Mouse (Mus musculus): ENCODE data around the gene Gm20767.

Gene Gm20767

GRCm38 (mm10) chr13:120139946-120140345 is at the start of gene Gm20767:
Gm20767 (plus strand) TSS chr13:120140246.
- WGBS = 100% methylated on average over 1 of the region's 5 CpGs

DNA sequence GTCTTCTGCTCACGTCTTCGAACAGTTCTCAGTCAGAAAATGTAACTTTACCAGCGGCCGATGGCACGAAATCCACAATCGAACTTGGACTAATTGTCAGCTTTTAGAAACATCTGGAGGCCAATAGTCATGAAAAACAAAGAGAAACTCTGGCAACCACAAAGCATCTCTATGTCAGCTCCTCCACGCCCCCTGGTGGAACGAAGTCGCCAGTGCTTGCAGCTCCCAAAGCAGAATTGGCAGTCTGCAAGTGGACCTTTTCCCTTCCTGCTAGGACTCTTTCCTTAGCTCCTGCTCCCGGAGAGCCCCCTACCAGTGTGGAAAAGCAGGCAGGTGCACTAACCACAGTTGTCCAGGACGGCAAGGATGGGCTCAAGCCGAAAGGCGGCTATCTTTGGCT is 47.1 kb upstream of the Gm20767 start:
- WGBS = no CpG with 5 or more reads among the region's 13 CpGs

DNA sequence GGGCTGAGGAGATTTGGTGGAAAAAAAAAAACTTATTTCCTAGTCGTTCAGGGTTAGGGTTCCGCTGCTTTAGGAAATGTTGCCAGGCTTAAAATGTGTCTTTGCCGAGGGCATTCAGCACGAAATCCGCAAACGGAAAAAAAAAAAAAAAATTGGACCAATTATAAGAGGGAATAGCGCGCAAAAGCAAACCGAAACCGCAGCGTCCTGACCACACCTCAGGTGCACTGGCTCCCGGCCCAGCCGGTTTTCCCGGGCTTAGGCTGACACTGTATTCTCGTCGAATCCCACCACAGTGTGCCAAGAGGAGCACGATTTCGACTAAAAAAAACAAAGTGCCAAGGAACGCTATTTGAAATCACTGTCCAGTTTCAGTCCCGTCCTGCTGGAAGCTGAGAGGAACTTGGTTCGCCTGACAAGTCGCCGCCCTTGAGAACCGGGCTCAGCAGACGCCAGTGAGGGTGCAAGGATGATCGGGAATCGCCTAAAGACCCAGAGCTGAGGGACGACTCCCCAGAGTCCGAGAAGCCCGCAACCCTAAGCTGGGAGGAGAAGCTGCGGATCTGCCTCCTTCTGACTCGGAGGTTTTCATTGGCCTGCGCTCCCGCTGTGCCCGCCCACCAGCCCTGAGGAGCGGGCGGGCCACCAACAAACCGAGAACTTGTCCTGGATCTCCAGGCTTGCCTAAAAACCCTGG is 43.7 kb upstream of the Gm20767 start:
- WGBS = 2% methylated on average over 25 of the region's 38 CpGs

- WGBS = 3% methylated on average over 7 of the region's 13 CpGs
Observed at GRCm38 (mm10) chr13:120096938-120097256, 43.1 kb upstream of the Gm20767 start.

GRCm38 (mm10) chr13:120099327-120099726 is 40.7 kb upstream of the Gm20767 start:
- WGBS = no CpG with 5 or more reads among the region's 5 CpGs

GRCm38 (mm10) chr13:120106504-120106903 is 33.5 kb upstream of the Gm20767 start:
- WGBS = no CpG with 5 or more reads among the region's 5 CpGs

DNA sequence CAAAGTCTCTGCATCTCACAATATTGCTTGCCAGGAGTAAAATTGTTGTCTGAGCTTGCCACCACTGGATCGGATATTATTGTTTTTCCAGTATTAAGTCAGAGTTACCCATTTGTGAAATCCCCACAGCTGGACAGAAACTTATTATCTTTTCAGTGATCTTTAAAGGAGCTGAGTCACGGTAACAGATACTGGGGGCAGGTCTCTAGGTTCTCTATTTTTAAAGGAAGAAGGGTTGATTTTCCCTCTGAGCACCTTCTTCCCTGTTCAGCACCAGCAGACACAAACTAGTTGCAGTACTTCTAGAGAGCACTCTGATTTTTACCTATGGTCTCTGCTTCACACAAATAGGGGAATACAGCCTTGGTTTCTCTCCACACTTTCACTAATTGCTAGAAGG is 33.0 kb upstream of the Gm20767 start:
- 81% methylated on average over 2 of the region's 2 CpGs for WGBS

- 77% methylated on average over 2 of the region's 3 CpGs for WGBS
Observed at GRCm38 (mm10) chr13:120142348-120142747, 2.3 kb downstream of the Gm20767 start.

DNA sequence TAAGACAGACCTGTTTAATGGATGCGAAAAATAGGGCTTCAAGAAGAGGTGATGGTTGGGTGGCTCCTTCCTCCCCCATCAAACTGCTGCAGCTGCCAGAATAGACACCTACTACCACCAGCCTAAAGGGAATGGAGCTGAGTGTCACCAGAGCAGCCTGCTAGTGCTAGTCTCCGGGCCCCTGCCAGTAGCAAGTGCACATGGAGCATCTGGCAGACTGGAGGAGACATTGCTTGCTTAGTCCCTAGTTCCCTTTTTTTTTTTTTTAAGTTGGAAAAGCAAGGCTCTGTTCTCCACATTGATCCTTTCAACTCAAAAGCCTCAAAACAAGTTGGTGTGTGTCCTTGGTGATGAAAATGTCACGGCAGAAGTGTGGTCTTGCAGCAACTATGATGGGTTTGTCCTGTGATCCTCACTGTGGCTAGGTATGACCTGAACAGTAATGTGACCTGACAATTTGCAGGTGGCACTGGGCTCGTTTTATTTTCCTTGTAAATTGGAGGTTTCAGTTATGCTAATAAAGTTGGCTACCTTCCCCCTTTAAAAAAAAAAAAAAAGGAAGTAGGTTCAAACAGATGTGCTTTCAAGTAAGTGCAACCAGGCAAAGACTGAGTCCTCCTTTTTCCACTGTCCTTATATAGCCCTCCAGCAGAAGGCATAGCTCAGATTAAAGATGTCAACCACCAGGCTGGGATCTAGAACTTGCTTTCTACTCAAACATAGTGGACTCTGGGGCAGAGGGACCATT is 9.8 kb downstream of the Gm20767 start:
- WGBS = 65% methylated on average over 3 of the region's 4 CpGs

- WGBS = 49% methylated on average over 3 of the region's 3 CpGs
Observed at GRCm38 (mm10) chr13:120150589-120150988, 10.5 kb downstream of the Gm20767 start.

GRCm38 (mm10) chr13:120168301-120168700 is 28.3 kb downstream of the Gm20767 start:
- 54% methylated on average over 5 of the region's 5 CpGs for WGBS

GRCm38 (mm10) chr13:120172133-120172532 is 32.1 kb downstream of the Gm20767 start, which contains the start of gene Gm21818:
Gm21818 (plus strand) TSS chr13:120172433.
- 80% methylated on average over 4 of the region's 4 CpGs for WGBS

GRCm38 (mm10) chr13:120196189-120196821 is 56.3 kb downstream of the Gm20767 start:
- 83% methylated on average over 7 of the region's 8 CpGs for WGBS

All from cerebral cortex, adult 2 months (tissue).